Mouse (Mus musculus) midbrain, postnatal 0 days (tissue): ENCODE data around the gene Tmem223. TPM values are rescaled to one million over a fixed set of nuclear protein-coding genes. Genes with fewer than 3 reads are reported as not detected.

ENCODE experiments used
- ATAC-seq: fragments of 200-750 bp; cut with Nextera tagmentation; 2 replicates; pipeline ENCODE4 v1.8.0; 2017; ENCODE audit warnings: moderate number of reproducible peaks, mild to moderate bottlenecking, moderate TSS enrichment, moderate library complexity; ENCODE audit not compliant: low FRiP score
- DNase-seq: peaks from one replicate; pipeline ENCODE4 v3.0.0-alpha.2; 2015; ENCODE audit warnings: low spot score
- H3K27ac ChIP-seq: fragments of 300-500 bp; sonication (generic); 2 replicates; pipeline ENCODE4 v1.5.1; 2014; ENCODE audit warnings: low read depth, mild to moderate bottlenecking, low read length, mixed read lengths
- H3K27me3 ChIP-seq: fragments of 300-500 bp; sonication (generic); 2 replicates; pipeline ENCODE4 v1.6.1; 2014; ENCODE audit warnings: low read length, control low read depth, mixed read lengths; ENCODE audit not compliant: insufficient read depth
- H3K36me3 ChIP-seq: fragments of 300-500 bp; sonication (generic); 2 replicates; pipeline ENCODE4 v1.6.1; 2014; ENCODE audit warnings: low read length, control low read depth, mixed read lengths; ENCODE audit not compliant: insufficient read depth
- H3K4me1 ChIP-seq: fragments of 300-500 bp; sonication (generic); 2 replicates; pipeline ENCODE4 v1.6.1; 2014; ENCODE audit warnings: mild to moderate bottlenecking, control low read depth, antibody characterized with exemption, low read length, mixed read lengths; ENCODE audit not compliant: insufficient read depth
- H3K4me2 ChIP-seq: fragments of 300-500 bp; sonication (generic); 2 replicates; pipeline ENCODE4 v1.6.1; 2014; ENCODE audit warnings: low read depth, mild to moderate bottlenecking, low read length, mixed read lengths; ENCODE audit not compliant: poor library complexity, severe bottlenecking
- H3K4me3 ChIP-seq: fragments of 300-500 bp; sonication (generic); 2 replicates; pipeline ENCODE4 v1.5.1; 2014; ENCODE audit warnings: low read depth, mild to moderate bottlenecking, low read length, moderate library complexity
- H3K9ac ChIP-seq: fragments of 300-500 bp; sonication (generic); replicated peaks from 2 replicates; pipeline ENCODE4 v1.6.1; 2014; ENCODE audit warnings: mild to moderate bottlenecking, low read length, moderate library complexity, mixed read lengths; ENCODE audit not compliant: poor library complexity, severe bottlenecking
- H3K9me3 ChIP-seq: fragments of 300-500 bp; sonication (generic); 2 replicates; pipeline ENCODE4 v1.6.1; 2016; ENCODE audit warnings: low read length, control low read depth
- CTCF ChIP-seq: IDR thresholded peaks from 2 replicates; pipeline ENCODE4 v1.5.1; 2016; ENCODE audit warnings: antibody characterized with exemption, mild to moderate bottlenecking
- WGBS: fragments of 180-500 bp; shearing (Covaris S2); extraction: QIAGEN DNeasy Blood & Tissue Kit; methylation state at CpG from one replicate; pipeline ENCODE4 v1.1.7; 2014; 5-methylcytosine and 5-hydroxymethylcytosine counted together
- polyA plus RNA-seq: library from polyadenylated mRNA; unstranded; fragments of >200 nt; fragmentation: Nextera tagmentation; extraction: Ambion mirVana; gene quantifications from 2 replicates; pipeline ENCODE4 v1.2.1, GENCODE M21; 2015
- total RNA-seq: library from RNA; depleted of rRNA; stranded (reverse); fragments of >200 nt; gene quantifications from 2 replicates; pipeline ENCODE4 v1.2.3, GENCODE M21; 2014; rRNA removed

The Tmem223 gene
- 210 and 320 TPM in 2 replicates for total RNA-seq
- 202 and 230 TPM in 2 replicates for polyA plus RNA-seq

- no peaks in the 10 kb centered on the region for H3K4me1 ChIP-seq
- ATAC-seq (peak; percentile 48), DNase-seq (peak; percentile 88)
- H3K36me3 ChIP-seq: peaks cover 34% of the 10 kb centered on the region
- peak within 1 kb of the TSS; percentile 89 for H3K27ac ChIP-seq
- H3K4me3 ChIP-seq: peak within 1 kb of the TSS; percentile 62
- H3K9ac ChIP-seq: peak within 1 kb of the TSS; percentile 83
- TF ChIP-seq CTCF: peak; percentile 52
- WGBS: 17% methylated on average over 29 of the region's 29 CpGs
- H3K27me3 ChIP-seq: no peaks in the 10 kb centered on the region
- peak within 1 kb of the TSS; percentile 69 for H3K4me2 ChIP-seq
- H3K9me3 ChIP-seq: no peaks in the 10 kb centered on the region; the same call in 1 of the 2 replicates
Measured at GRCm38 (mm10) chr19:8770567-8771270, at the start of gene Tmem223. Gene Tmem223 (plus strand): TSS chr19:8770996.

DNA sequence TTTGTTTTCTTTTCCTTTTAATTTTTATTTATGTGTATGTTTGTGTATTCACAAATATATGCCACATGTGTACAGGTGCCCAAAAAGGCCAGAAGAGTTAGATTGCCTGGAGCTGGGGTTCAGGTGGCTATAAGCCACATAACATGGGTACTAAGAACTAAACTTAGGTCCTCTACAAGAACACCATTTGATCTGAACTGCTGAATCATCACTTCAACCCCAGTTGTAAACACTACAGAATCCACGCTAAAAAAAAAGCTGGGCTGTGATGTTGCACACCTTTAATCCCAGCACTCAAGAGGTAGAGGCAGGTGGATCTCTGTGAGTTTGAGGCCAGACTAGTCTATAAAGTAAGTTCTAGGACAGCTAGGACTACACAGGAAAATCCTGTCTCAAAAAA is 49.4 kb upstream of the Tmem223 start:
- Histone ChIP-seq H3K9ac (no peak overlapping the region; the same call in 1 of the 2 replicates), H3K27me3 (no peaks in the 10 kb centered on the region), H3K9me3 (no peaks in the 10 kb centered on the region), H3K27ac (no peak overlapping the region), H3K4me2 (peak overlapping the region; percentile 62), H3K4me1 (peaks cover 10% of the 10 kb centered on the region; the same call in 1 of the 2 replicates), H3K4me3 (peak overlapping the region; percentile 69), H3K36me3 (peaks cover 9% of the 10 kb centered on the region; the same call in 1 of the 2 replicates)
- ATAC-seq (no peak), DNase-seq (no peak)
- WGBS: 78% methylated on average over 1 of the region's 1 CpGs
- TF ChIP-seq CTCF: no peak

- H3K9ac ChIP-seq: peak overlapping the region; percentile 91
- peaks cover 11% of the 10 kb centered on the region; the same call in 1 of the 2 replicates for H3K36me3 ChIP-seq
- ATAC-seq: no peak
- peak overlapping the region; percentile 62 for H3K4me2 ChIP-seq
- TF ChIP-seq CTCF: no peak
- peaks cover 10% of the 10 kb centered on the region; the same call in 1 of the 2 replicates for H3K4me1 ChIP-seq
- DNase-seq: no peak
- H3K27ac ChIP-seq: peak overlapping the region; percentile 97; the same call in 1 of the 2 replicates
- H3K4me3 ChIP-seq: peak overlapping the region; percentile 69
- no peaks in the 10 kb centered on the region for H3K27me3 ChIP-seq
- 67% methylated on average over 4 of the region's 4 CpGs for WGBS
- no peaks in the 10 kb centered on the region for H3K9me3 ChIP-seq
Measured at GRCm38 (mm10) chr19:8722021-8722420, 48.8 kb upstream of the Tmem223 start.

GRCm38 (mm10) chr19:8722559-8722906 is 48.3 kb upstream of the Tmem223 start:
- ATAC-seq (no peak), DNase-seq (no peak)
- H3K4me2 ChIP-seq: peak overlapping the region; percentile 62
- no peaks in the 10 kb centered on the region for H3K9me3 ChIP-seq
- H3K9ac ChIP-seq: peak overlapping the region; percentile 91
- no peaks in the 10 kb centered on the region for H3K27me3 ChIP-seq
- WGBS: 1% methylated on average over 5 of the region's 5 CpGs
- peak overlapping the region; percentile 69 for H3K4me3 ChIP-seq
- H3K27ac ChIP-seq: peak overlapping the region; percentile 97
- peaks cover 10% of the 10 kb centered on the region; the same call in 1 of the 2 replicates for H3K4me1 ChIP-seq
- H3K36me3 ChIP-seq: peaks cover 11% of the 10 kb centered on the region; the same call in 1 of the 2 replicates
- TF ChIP-seq CTCF: no peak

GRCm38 (mm10) chr19:8722907-8723573 is 47.8 kb upstream of the Tmem223 start, which contains the start of gene Slc3a2:
Gene Slc3a2 (minus strand): TSS chr19:8723369.
- H3K4me2 ChIP-seq: peak within 1 kb of the TSS; percentile 62
- H3K4me3 ChIP-seq: peak within 1 kb of the TSS; percentile 69
- H3K9me3 ChIP-seq: no peaks in the 10 kb centered on the region
- peak within 1 kb of the TSS; percentile 92 for H3K9ac ChIP-seq
- ATAC-seq: peak; percentile 95
- WGBS: under 1% methylated on average over 50 of the region's 50 CpGs
- no peak; the same call in 1 of the 2 replicates for TF ChIP-seq CTCF
- H3K27ac ChIP-seq: peak within 1 kb of the TSS; percentile 97
- peak; percentile 100 for DNase-seq
- peaks cover 10% of the 10 kb centered on the region; the same call in 1 of the 2 replicates for H3K4me1 ChIP-seq
- no peaks in the 10 kb centered on the region for H3K27me3 ChIP-seq
- peaks cover 11% of the 10 kb centered on the region; the same call in 1 of the 2 replicates for H3K36me3 ChIP-seq
